Mouse (Mus musculus) lung, postnatal 4 days (tissue): ENCODE results near the gene Spout1.
"Not testable (repeated sequence)": the region's sequence is repeated elsewhere in the genome, so short reads cannot be mapped to it uniquely, and the experiment has no call there.

Experiments used
- DNase-seq, 2 experiments: peaks; one replicate each; pipeline ENCODE4 v3.0.0; 2021

Spout1 gene

DNA sequence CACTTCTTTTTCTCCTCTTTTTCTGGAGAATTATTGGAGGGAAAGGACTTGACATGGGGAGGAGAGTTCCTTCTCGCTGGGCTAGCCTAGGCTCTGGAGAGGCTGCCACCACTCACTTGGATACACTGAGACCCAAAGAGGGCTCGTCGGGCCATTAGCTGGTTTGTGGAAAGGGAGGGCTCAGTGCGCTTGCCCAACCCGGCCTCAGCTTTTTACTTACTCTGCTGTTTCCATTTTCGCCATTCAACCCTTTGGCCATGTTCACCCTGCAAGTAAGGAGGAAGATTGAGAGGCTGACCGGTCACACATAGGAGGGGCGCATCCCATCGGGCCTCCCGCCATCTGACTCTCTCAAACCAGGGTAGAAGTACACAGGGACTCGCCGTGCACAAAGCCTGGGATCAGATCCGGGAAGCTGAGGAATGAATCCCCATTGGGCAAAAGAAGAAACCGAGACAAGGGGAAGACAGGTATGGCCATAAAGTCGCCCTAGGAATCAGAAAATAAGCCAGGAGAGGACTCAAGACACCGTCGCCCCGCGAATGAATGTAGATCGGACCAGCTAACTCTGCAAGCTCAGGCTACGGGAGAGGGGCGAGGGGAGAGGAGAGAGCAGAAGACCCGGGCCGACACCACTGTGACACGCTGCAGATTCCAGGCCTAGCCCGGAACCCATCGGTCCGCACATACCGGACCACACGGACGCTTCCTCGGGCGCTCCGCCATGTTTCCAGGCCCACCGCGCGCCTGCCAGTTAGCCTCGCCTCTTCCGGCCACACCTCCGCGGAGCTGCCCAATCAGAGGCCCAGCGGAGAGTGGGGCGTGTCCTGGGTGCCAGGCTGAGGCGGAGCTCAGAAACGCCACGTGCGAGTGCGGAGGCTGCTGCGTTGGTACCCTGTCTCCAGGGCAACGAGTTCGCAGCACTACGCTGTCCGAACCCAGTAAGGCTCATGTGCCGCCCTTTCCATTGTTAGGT lies at the start of gene Spout1:
TSS of gene Spout1 (minus strand) at position 760 of the 976 bp plus-strand sequence.
- peak; percentile 97 for DNase-seq

DNA sequence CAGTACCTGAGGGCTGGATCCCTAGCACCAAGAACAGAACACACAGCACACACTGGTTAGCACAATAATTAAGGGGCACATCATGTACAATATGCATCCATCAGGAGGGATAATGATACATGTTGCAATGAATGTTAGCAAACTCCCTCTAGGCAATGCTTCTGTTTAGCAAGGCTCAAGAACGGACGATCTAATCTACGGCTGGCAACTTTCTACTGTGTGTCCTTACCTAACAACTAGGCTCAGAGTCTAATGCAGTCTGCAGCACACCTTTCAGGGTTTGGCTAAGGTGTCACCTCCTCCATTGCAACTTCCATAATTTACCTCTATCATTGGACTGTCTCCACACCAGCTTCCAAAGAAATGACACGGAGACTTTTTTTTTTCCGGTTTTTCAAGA lies 38.0 kb upstream of the Spout1 start:
- DNase-seq, result no peak

DNA sequence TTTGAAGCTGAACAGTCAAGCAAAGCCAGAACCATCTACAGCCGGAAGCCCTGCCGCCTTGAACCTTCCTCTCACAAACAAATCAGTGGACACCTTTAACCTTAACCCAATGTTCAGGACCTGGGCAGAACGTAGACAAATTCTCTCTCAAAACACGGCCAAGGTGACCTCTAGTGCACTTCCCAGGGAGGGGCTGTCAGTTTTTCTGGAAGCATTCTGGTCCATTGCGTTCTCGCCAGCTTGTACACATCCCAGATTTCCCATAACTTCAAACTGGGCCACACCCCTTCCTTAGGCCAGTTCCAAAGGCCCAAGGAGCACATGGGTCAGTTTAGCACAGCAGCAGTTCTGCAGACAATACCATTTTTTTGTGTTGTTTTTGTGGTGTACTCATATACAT lies 37.2 kb upstream of the Spout1 start:
- no peak for DNase-seq

DNA sequence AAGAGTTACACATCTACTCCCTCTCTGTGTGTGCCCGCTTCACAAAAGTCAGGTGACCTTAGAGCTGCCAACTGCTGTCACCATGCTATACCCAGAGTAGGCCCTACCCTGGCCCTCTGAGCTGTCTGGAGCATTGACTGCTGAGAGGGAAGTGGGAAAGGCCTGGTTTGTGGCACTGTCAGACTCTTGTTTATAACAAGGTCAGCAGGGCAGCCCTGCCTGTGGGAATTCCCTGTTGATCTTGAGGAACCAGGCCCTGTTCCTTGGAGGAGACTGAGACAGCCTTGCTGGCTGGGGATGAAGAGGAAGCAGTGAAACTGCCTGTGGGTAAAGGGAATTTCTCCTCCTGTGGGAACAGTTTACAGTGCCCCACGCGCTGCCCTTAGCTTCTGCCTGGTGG lies 36.5 kb upstream of the Spout1 start:
- peak; percentile 28 to 56 for DNase-seq

- peak; percentile 25 to 71 for DNase-seq
Observed at GRCm38 (mm10) chr2:30212951-30213350, 34.7 kb upstream of the Spout1 start.

DNA sequence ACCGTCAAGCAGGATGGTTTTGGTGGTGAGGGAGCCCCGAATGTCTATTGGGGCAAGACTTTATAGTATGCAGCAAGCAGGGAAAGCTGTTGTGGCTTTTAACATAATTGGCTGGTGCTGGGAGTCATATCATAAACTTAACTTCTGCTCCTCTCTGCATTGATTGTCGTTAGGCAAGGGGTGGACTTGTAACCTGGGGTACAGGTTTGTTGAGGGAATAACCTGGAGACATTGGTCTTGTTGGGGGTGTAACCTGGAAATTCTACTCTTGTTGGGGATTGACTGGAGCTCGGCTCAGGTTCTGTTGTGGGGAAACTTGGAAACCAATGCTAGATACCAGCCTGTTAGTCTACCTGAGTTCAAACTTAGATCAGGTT lies 33.9 kb upstream of the Spout1 start:
- no peak for DNase-seq

DNA sequence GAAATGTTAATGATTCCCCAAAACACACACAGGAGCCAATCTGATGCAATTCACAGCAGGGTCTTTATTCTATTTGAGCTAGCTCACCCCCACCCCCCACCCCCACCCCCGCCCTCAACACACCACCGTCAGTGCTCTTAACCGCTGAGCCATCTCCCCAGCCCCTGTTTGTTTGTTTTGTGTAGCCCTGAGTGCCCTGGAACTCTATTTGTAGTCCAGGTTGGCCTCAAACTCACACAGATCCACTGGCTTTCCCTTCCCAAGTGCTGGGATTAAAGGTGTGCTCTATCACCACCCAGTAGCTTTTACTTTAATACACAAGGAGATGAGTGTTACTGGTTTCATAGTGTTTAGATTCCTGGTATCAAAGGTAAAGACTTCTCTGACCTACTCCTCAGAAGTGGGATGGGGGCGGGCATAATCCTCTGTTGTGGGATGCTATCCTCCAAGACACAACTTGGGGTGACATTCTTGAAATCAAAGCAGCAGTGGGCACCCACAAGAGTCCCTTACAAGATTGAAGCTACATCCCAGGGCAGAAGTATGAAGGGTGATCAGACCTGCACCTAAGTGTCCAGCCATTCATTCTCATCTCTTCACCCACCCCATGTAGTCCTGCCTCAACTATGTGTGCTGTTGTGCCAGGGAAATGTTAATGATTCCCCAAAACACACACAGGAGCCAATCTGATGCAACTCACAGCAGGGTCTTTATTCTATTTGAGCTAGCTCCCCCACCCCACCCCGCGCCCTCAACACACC lies 33.3 kb upstream of the Spout1 start:
- no peak for DNase-seq

- no peak for DNase-seq
Observed at GRCm38 (mm10) chr2:30207886-30208285, 29.6 kb upstream of the Spout1 start.

GRCm38 (mm10) chr2:30207401-30207800 lies 29.1 kb upstream of the Spout1 start:
- no peak for DNase-seq

GRCm38 (mm10) chr2:30205629-30206357 lies 27.5 kb upstream of the Spout1 start, which contains the start of gene Kyat1:
Kyat1 (minus strand) TSS chr2:30205847.
- peak; percentile 94 to 95 for DNase-seq

DNA sequence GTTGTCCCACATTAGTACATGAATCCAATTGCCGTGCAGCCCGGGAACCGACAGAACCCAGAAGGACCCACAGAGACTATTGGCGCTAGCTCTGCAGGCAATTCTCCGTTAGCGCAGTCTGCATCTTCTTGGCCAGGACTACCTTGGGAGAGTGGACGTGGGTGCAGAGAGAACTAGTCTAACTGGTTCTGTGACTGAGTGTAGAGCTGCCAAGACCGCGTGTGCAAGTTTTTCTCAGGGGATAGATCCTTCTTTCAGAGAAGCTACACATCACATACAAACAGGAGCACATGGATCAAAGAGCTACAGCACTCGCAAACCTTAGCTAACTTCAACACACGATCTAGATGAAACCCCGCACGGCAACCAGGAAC lies 27.0 kb upstream of the Spout1 start:
- peak; percentile 44 to 46 for DNase-seq

- DNase-seq, result peak in 1 of 2 experiments; percentile 52
Observed at GRCm38 (mm10) chr2:30203439-30203838, 25.2 kb upstream of the Spout1 start.

DNA sequence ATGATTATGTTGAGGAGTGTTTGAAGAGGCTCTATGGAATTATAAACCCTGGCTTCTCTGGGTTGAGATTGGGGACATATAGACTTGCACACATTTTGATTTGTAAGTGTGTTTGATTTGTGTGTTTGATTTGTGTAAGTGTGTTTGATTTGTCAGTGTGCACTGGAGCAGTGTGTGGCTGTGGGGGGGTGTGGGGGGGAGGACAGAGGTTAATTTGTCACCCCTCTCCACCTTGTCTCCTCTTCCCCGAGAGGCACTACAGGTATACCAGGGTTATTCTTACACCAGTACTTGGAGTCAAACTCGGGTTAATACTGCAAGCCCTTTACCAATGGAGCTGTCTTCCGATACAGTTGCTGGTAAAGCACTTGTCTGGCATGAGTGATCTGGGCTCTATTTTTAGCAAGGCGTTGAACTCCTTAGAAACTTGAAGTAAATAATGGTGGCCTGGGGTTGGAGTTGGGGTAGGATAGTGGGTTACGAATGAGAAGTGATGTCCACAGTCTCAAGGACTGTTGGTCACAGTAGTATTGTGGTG lies 22.2 kb upstream of the Spout1 start:
- no peak for DNase-seq

DNA sequence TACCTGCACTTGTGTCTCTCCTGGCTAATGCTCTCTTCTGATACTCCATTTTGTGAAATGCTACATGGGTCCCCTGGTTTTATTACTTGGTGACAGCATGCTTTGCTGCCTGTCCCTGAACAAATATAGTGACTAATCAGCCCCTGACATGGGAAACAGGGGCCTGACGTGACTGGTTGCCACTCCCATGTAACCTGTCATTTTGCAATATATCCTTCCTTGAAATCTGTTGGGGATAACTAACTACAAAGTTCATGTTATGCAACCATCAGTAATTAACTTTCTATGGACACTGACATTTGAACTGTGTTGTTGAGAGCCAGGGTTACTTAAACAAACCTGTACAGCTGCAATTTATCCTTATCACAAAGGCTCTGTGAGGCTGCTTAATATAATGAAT lies 21.7 kb upstream of the Spout1 start:
- DNase-seq, result no peak

DNA sequence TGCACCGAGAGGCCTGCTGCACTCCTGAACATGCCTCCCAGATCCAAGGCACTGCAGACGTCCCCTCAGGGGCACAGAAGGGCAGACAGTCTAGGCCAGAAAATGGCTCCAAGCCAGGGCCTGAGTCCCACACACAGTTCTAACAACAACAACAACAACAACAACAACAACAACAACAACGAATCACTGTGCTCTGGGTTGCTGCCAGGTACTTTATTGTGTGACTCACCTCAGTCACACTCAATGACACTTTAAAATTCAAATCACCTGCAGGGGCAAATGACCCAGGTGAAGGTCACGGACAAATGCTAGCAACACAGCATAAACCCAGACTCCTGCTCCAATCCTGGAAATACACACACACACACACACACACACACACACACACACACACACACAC lies 19.8 kb upstream of the Spout1 start:
- DNase-seq, result no peak

- DNase-seq, result no peak
Observed at GRCm38 (mm10) chr2:30194656-30195055, 16.4 kb upstream of the Spout1 start.

DNA sequence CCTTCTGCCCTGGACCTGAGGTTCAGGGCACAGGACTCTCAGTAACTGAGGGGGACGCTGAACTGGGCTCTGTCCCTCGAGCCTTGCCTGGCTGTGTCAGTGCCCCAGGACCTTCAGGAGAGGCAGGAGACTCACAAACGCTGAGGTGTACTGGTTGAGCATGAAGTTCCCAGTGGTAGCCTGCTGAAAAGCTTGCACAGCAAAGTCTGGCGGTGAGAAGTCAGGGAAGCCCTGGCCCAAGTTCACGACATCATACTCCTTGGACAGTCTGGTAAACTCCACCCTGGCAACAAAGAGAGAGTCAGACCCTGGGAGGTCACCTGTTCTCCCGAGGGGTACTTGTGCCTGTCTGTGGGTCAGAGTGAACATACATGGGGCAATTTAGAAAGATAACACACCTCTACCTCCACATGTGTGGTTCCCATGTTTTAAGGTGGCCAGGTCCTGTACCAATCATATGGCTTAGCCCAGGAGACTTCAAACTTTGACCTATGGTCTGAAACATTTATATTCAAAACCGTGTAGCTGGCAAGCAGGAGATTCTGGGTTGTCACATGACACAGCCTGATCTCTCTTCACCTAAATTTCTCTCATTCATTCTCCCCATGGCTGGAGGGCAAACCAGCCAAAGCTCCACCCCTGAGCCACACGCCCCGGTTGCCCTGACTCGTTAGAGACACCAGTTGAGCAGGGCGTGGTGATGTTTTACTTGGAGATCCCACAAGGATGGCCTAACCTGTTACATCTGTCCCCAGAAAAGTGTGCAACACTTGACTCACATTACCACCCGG lies 13.7 kb upstream of the Spout1 start:
- DNase-seq, result no peak

DNA sequence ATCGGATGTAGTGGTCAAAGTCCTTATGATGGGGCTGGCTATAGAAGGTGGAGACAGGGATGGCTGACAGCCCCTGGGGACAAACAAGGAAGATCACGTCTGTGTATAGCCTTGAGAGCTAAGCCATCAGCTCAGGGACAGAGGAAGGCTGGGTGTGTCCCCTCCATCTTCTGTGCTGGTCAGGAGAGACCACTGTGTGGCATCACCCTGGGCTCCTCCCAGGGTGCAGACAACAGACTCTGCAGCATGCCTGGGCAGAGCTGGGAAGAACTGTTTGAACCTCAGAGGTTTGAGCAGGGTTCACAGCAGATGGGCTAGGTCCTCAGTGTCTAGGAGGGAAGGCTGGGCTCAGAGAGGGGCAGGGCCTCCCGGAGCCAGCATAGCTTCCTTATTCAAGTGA lies 7.4 kb upstream of the Spout1 start:
- no peak for DNase-seq

DNA sequence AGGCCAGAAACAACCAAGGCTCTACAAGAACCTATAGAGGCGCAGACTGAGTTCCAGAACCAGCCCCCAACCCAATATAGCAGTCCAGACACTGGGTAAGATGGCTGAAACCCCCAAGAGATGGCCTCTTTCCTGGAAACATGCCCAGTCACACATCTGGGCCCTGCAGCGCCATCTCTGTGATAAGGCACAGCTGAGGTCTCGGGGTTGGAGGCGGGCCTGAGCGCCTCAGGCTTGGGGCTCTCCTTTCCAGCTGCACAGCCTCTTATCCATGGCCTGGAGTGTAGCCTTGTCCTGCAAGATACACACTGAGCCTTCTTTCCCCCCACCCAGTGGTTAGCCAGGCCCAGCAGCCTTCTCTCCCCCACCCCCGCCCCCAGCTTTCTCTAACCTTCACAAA lies 7.0 kb upstream of the Spout1 start:
- DNase-seq, result no peak

GRCm38 (mm10) chr2:30183721-30184120 lies 5.5 kb upstream of the Spout1 start:
- DNase-seq, result no peak

GRCm38 (mm10) chr2:30182424-30182823 lies 4.2 kb upstream of the Spout1 start:
- no peak for DNase-seq

GRCm38 (mm10) chr2:30178711-30179110 lies 452 bp upstream of the Spout1 start:
- not testable (repeated sequence) for DNase-seq
